Mouse (Mus musculus): ENCODE data around the gene Rhou. TPM values are rescaled to one million over a fixed set of nuclear protein-coding genes. Genes with fewer than 3 reads are reported as not detected.
"Not testable (repeated sequence)": the region's sequence is repeated elsewhere in the genome, so short reads cannot be mapped to it uniquely, and the experiment has no call there.

The Rhou gene
- polyA plus RNA-seq, 1 experiment: 4.6 TPM

DNA sequence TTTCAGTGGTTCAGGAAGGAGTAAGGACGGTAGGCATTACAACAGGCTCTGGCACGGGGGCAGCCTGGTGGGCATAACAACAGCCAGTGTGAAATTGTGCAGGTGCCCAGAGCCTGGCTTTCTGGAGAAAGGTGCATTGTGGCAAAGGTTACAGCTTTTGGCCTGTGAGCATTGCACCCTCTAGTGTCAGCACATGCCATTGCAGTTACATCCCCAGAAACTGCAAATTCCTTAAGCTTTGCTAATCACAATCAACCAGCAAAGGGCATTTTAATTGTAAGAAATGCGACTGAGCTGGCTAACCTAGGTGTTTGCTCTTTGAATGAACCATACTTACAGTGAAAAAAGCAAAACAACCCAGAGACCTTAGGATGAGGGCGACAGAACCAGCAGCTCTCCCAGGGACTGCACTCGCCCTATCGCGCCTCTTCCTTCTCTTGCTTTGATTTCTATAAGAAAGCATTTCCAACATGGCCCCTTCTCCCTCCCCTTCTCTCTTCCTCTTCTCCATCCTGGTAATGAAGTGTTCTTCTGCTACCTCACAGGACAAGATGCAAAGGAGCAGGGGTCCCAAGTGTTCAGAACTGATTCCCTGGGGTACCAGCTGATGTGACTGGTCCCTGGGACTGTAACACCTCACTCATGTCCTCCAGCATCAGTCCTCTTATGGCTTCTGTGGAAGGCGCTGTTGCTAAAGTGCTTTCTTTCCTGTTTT lies 25.3 kb upstream of the Rhou start:
- Histone ChIP-seq H3K27ac (ENCODE audit: insufficient read depth, low read depth, low read length) (no peak overlapping the region), H3K4me1 (ENCODE audit: control insufficient read depth, insufficient read depth, low read length) (no peaks in the 10 kb centered on the region; the same call in 1 of the 2 replicates), H3K27me3 (replicated peaks; ENCODE audit: control insufficient read depth, insufficient read depth, low read length) (0 out of 2 replicates have a peak, but pooled peaks cover 1% of the 10 kb centered on the region), H3K36me3 (ENCODE audit: control insufficient read depth, insufficient read depth, low read length) (no peaks in the 10 kb centered on the region), H3K4me3 (ENCODE audit: insufficient read depth, low read depth, low read length) (peak overlapping the region; percentile 6; the same call in 1 of the 2 replicates)
- 1% methylated on average over 8 of the region's 8 CpGs for WGBS
- DNase-seq: peak; percentile 69
- TF ChIP-seq POLR2A (IDR thresholded peaks at IDR 0.05; ENCODE audit: low read depth, low read length): no peak
- TF ChIP-seq CTCF (conservative IDR thresholded peaks at IDR 0.05; ENCODE audit: insufficient read depth, insufficient read length, low read depth, low read length): peak; percentile 87

DNA sequence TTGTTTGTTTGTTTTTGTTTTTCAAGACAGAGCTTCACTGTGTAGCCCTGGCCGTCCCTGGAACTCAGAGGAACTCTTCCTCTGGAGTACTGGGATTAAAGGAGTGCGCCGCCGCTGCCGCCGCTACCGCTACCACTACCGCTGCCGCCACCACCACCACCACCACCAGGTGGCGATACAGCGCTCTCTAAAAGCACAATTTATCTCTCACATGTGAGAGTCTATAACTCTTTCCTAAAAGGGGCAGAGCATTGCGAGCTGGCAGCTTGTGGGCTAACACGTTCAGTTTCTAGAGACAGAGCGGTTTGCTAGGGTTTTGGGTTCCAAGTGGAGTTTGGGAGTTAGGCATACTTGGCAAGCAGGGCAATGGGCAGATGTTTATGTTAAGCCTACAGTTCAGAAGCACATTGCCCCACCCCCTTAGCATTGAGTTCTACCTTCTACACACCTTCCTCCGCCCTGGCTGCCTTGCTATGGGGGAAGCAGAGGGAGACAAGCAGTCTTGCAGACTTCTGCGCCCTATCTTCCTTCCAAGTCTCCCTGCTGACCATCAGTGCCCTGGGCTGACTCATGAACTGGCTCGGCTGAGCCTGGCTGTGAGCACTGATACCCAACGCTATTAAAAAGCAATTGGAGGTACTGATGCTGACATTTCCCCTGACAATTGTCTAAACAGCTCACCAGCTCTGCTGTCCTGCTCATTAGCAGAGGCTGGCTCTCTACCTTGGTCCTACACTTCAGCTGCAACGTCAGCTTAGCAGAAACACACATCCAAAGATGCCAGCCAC lies 24.6 kb upstream of the Rhou start:
- H3K27ac ChIP-seq (ENCODE audit: insufficient read depth, low read depth, low read length): no peak overlapping the region
- peak; percentile 57 for DNase-seq
- 8% methylated on average over 19 of the region's 19 CpGs for WGBS
- H3K27me3 ChIP-seq (replicated peaks; ENCODE audit: control insufficient read depth, insufficient read depth, low read length): 0 out of 2 replicates have a peak, but pooled peaks cover 1% of the 10 kb centered on the region
- peak; percentile 83 for TF ChIP-seq CTCF (conservative IDR thresholded peaks at IDR 0.05; ENCODE audit: insufficient read depth, insufficient read length, low read depth, low read length)
- TF ChIP-seq POLR2A (IDR thresholded peaks at IDR 0.05; ENCODE audit: low read depth, low read length): no peak
- no peaks in the 10 kb centered on the region for H3K36me3 ChIP-seq (ENCODE audit: control insufficient read depth, insufficient read depth, low read length)
- H3K4me3 ChIP-seq (ENCODE audit: insufficient read depth, low read depth, low read length): peak overlapping the region; percentile 6; the same call in 1 of the 2 replicates
- no peaks in the 10 kb centered on the region; the same call in 1 of the 2 replicates for H3K4me1 ChIP-seq (ENCODE audit: control insufficient read depth, insufficient read depth, low read length)

- H3K4me3 ChIP-seq (ENCODE audit: insufficient read depth, low read depth, low read length): no peak overlapping the region
- DNase-seq: no peak
- no peaks in the 10 kb centered on the region for H3K36me3 ChIP-seq (ENCODE audit: control insufficient read depth, insufficient read depth, low read length)
- H3K27me3 ChIP-seq (replicated peaks; ENCODE audit: control insufficient read depth, insufficient read depth, low read length): 0 out of 2 replicates have a peak, but pooled peaks cover 1% of the 10 kb centered on the region
- TF ChIP-seq CTCF (conservative IDR thresholded peaks at IDR 0.05; ENCODE audit: insufficient read depth, insufficient read length, low read depth, low read length) (no peak), POLR2A (IDR thresholded peaks at IDR 0.05; ENCODE audit: low read depth, low read length) (no peak)
- H3K27ac ChIP-seq (ENCODE audit: insufficient read depth, low read depth, low read length): no peak overlapping the region
- H3K4me1 ChIP-seq (ENCODE audit: control insufficient read depth, insufficient read depth, low read length): no peaks in the 10 kb centered on the region; the same call in 1 of the 2 replicates
- WGBS: 24% methylated on average over 10 of the region's 10 CpGs
Observed at GRCm38 (mm10) chr8:123630058-123630457, 23.7 kb upstream of the Rhou start.

- H3K4me1 ChIP-seq (ENCODE audit: control insufficient read depth, insufficient read depth, low read length): no peaks in the 10 kb centered on the region; the same call in 1 of the 2 replicates
- DNase-seq: no peak
- H3K36me3 ChIP-seq (ENCODE audit: control insufficient read depth, insufficient read depth, low read length): no peaks in the 10 kb centered on the region
- H3K27ac ChIP-seq (ENCODE audit: insufficient read depth, low read depth, low read length): no peak overlapping the region
- TF ChIP-seq CTCF (conservative IDR thresholded peaks at IDR 0.05; ENCODE audit: insufficient read depth, insufficient read length, low read depth, low read length) (no peak), POLR2A (IDR thresholded peaks at IDR 0.05; ENCODE audit: low read depth, low read length) (no peak)
- no peak overlapping the region for H3K4me3 ChIP-seq (ENCODE audit: insufficient read depth, low read depth, low read length)
- WGBS: 21% methylated on average over 12 of the region's 12 CpGs
- H3K27me3 ChIP-seq (replicated peaks; ENCODE audit: control insufficient read depth, insufficient read depth, low read length): 0 out of 2 replicates have a peak, but pooled peaks cover 1% of the 10 kb centered on the region
Observed at GRCm38 (mm10) chr8:123630841-123631251, 22.9 kb upstream of the Rhou start.

DNA sequence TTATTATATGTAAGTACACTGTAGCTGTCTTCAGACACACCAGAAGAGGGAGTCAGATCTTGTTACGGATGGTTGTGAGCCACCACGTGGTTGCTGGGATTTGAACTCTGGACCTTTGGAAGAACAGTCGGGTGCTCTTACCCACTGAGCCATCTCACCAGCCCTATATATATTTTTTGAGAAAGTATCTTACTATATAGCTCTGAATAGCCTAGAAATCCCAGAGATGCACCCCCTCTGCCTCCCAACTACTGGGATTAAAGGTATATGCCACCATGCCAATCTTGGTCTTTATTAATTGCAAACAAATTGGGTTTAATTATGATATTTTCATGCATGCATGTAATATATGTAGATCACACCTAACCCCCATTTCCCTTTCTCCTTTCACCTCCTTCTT lies 22.0 kb upstream of the Rhou start:
- H3K27ac ChIP-seq (ENCODE audit: insufficient read depth, low read depth, low read length); DNase-seq; H3K27me3 ChIP-seq (replicated peaks; ENCODE audit: control insufficient read depth, insufficient read depth, low read length); H3K4me1 ChIP-seq (ENCODE audit: control insufficient read depth, insufficient read depth, low read length); H3K4me3 ChIP-seq (ENCODE audit: insufficient read depth, low read depth, low read length); H3K36me3 ChIP-seq (ENCODE audit: control insufficient read depth, insufficient read depth, low read length): not testable (repeated sequence)
- 65% methylated on average over 3 of the region's 3 CpGs for WGBS

DNA sequence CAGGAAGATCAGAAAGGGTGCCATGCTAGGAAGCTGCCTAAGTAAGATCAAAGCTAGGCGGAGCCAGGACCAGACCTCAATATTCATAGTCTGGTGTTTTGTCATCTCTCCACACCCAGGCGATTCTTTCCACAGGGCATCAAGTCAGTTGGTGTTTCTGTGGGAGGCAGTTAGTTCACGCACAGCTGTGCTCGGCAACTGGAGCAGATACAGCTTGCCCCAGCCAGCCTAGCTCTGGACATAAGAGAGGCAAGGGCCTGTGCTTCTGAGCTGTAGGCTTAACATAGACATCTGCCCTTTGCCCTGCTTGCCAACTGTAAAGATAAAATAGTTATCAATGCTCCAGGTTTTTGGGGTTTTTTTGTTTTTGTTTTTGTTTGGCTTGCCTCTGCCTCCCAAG lies 21.5 kb upstream of the Rhou start:
- TF ChIP-seq POLR2A (IDR thresholded peaks at IDR 0.05; ENCODE audit: low read depth, low read length) (no peak), CTCF (conservative IDR thresholded peaks at IDR 0.05; ENCODE audit: insufficient read depth, insufficient read length, low read depth, low read length) (no peak)
- H3K27ac ChIP-seq (ENCODE audit: insufficient read depth, low read depth, low read length): no peak overlapping the region
- 0 out of 2 replicates have a peak, but pooled peaks cover 1% of the 10 kb centered on the region for H3K27me3 ChIP-seq (replicated peaks; ENCODE audit: control insufficient read depth, insufficient read depth, low read length)
- WGBS: 79% methylated on average over 4 of the region's 4 CpGs
- no peaks in the 10 kb centered on the region; the same call in 1 of the 2 replicates for H3K4me1 ChIP-seq (ENCODE audit: control insufficient read depth, insufficient read depth, low read length)
- DNase-seq: no peak
- no peaks in the 10 kb centered on the region for H3K36me3 ChIP-seq (ENCODE audit: control insufficient read depth, insufficient read depth, low read length)
- H3K4me3 ChIP-seq (ENCODE audit: insufficient read depth, low read depth, low read length): no peak overlapping the region

- H3K4me1 ChIP-seq (ENCODE audit: control insufficient read depth, insufficient read depth, low read length): no peaks in the 10 kb centered on the region; the same call in 1 of the 2 replicates
- no peak for DNase-seq
- no peak overlapping the region for H3K27ac ChIP-seq (ENCODE audit: insufficient read depth, low read depth, low read length)
- TF ChIP-seq POLR2A (IDR thresholded peaks at IDR 0.05; ENCODE audit: low read depth, low read length) (no peak), CTCF (conservative IDR thresholded peaks at IDR 0.05; ENCODE audit: insufficient read depth, insufficient read length, low read depth, low read length) (no peak)
- no peaks in the 10 kb centered on the region for H3K36me3 ChIP-seq (ENCODE audit: control insufficient read depth, insufficient read depth, low read length)
- WGBS: 49% methylated on average over 7 of the region's 7 CpGs
- 0 out of 2 replicates have a peak, but pooled peaks cover 1% of the 10 kb centered on the region for H3K27me3 ChIP-seq (replicated peaks; ENCODE audit: control insufficient read depth, insufficient read depth, low read length)
- H3K4me3 ChIP-seq (ENCODE audit: insufficient read depth, low read depth, low read length): no peak overlapping the region
Observed at GRCm38 (mm10) chr8:123633801-123634200, 19.9 kb upstream of the Rhou start.
